Mouse (Mus musculus): ENCODE measurements around the gene Daam1.

- no peak for TF ChIP-seq E2F4 (IDR thresholded peaks at IDR 0.05; ENCODE audit: insufficient read depth)
- no peak for TF ChIP-seq TCF12 (IDR thresholded peaks at IDR 0.05; ENCODE audit: insufficient read depth, poor library complexity, severe bottlenecking)
- TF ChIP-seq USF1 (IDR thresholded peaks at IDR 0.05; ENCODE audit: low read depth), result no peak
- TF ChIP-seq POLR2A (IDR thresholded peaks at IDR 0.05; ENCODE audit: insufficient read length, low read depth), result no peak
Observed at GRCm38 (mm10) chr12:71968592-71968991, 137.7 kb downstream of the Daam1 start.
